Mouse (Mus musculus) E14TG2a.4 (cell line): ENCODE measurements around the gene Gm3099.
"Not testable (repeated sequence)": the region's sequence is repeated elsewhere in the genome, so short reads cannot be mapped to it uniquely, and the experiment has no call there.

Experiments used
- CTCF ChIP-seq: conservative IDR thresholded peaks from 2 replicates; pipeline ENCODE4 v1.5.1; 2014; ENCODE audit warnings: low read length
- NANOG ChIP-seq: IDR thresholded peaks from 2 replicates; pipeline ENCODE4 v1.6.1; 2014; ENCODE audit warnings: borderline replicate concordance, low read length, mixed read lengths

DNA sequence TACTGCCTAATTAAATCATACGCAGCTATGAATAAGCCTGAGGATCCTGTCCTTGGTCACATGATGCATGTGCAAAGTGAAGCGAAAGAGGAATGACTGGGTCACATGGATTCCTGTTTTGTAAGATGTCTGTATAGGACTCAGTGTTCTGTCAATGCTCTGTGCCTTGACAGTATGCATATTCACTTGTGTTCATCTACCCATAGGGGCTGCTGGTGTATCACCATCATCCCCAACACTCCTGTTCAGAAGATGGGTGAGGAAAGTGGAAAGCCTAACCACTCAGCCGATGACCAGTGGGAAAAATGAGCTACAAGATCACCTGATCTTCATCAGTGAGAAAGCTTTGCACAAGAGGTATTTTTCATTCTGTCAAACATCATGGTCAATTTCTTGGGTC lies 25.4 kb downstream of the Gm3099 start, which contains the start of gene Gm5796:
- TF ChIP-seq CTCF, NANOG: not testable (repeated sequence)
